Mouse (Mus musculus) kidney, postnatal 0 days (tissue): ENCODE measurements around the gene Il1rapl1. TPM values are rescaled to one million over a fixed set of nuclear protein-coding genes. Genes with fewer than 3 reads are reported as not detected.
A peak's percentile ranks its signal among the peaks of the same experiment; 100 is the strongest.

Experiments used
- ATAC-seq: fragments of 200-750 bp; cut with Nextera tagmentation; replicated peaks from 2 replicates; pipeline ENCODE4 v1.8.0; 2017; ENCODE audit warnings: low read depth, moderate number of reproducible peaks, moderate TSS enrichment, moderate library complexity; ENCODE audit not compliant: low FRiP score
- DNase-seq: peaks from one replicate; pipeline ENCODE4 v3.0.0-alpha.2; 2016; ENCODE audit warnings: low spot score
- H3K27ac ChIP-seq: fragments of 300-500 bp; sonication (generic); 2 replicates; pipeline ENCODE4 v1.5.1; 2014; ENCODE audit warnings: mild to moderate bottlenecking
- H3K27me3 ChIP-seq: fragments of 300-500 bp; sonication (generic); 2 replicates; pipeline ENCODE4 v1.6.1; 2014; ENCODE audit warnings: low read length, mixed read lengths; ENCODE audit not compliant: insufficient read depth
- H3K36me3 ChIP-seq: fragments of 300-500 bp; sonication (generic); 2 replicates; pipeline ENCODE4 v1.6.1; 2014; ENCODE audit warnings: low read length, mixed read lengths; ENCODE audit not compliant: insufficient read depth
- H3K4me1 ChIP-seq: fragments of 300-500 bp; sonication (generic); replicated peaks from 2 replicates; pipeline ENCODE4 v1.6.1; 2014; ENCODE audit warnings: antibody characterized with exemption, low read length, mixed read lengths; ENCODE audit not compliant: insufficient read depth
- H3K4me2 ChIP-seq: fragments of 300-500 bp; sonication (generic); 2 replicates; pipeline ENCODE4 v1.6.1; 2014; ENCODE audit warnings: mild to moderate bottlenecking, low read length, moderate library complexity, mixed read lengths
- H3K4me3 ChIP-seq: fragments of 300-500 bp; sonication (generic); replicated peaks from 2 replicates; pipeline ENCODE4 v1.5.1; 2014; ENCODE audit warnings: low read depth, low read length
- H3K9ac ChIP-seq: fragments of 300-500 bp; sonication (generic); 2 replicates; pipeline ENCODE4 v1.6.1; 2014; ENCODE audit warnings: low read depth, low read length
- H3K9me3 ChIP-seq: fragments of 300-500 bp; sonication (generic); replicated peaks from 2 replicates; pipeline ENCODE4 v1.6.1; 2016; ENCODE audit warnings: low read length, inconsistent platforms, mixed read lengths
- CTCF ChIP-seq: IDR thresholded peaks from 2 replicates; pipeline ENCODE4 v1.5.1; 2016; ENCODE audit warnings: antibody characterized with exemption, low read depth, mild to moderate bottlenecking, moderate library complexity
- WGBS: fragments of 180-500 bp; shearing (Covaris S2); extraction: QIAGEN DNeasy Blood & Tissue Kit; methylation state at CpG from one replicate; pipeline ENCODE4 v1.1.7; 2014; 5-methylcytosine and 5-hydroxymethylcytosine counted together
- polyA plus RNA-seq: library from polyadenylated mRNA; unstranded; fragments of >200 nt; fragmentation: Nextera tagmentation; extraction: Ambion mirVana; gene quantifications from 2 replicates; pipeline ENCODE4 v1.2.1, GENCODE M21; 2015

Gene Il1rapl1
- 0.06 and 0.20 TPM in 2 replicates for polyA plus RNA-seq

- WGBS, result 26% methylated on average over 12 of the region's 12 CpGs
- no peak within 1 kb of the TSS for H3K9ac ChIP-seq
- DNase-seq (peak; percentile 65), ATAC-seq (no peak)
- H3K36me3 ChIP-seq, result no peaks in the 10 kb centered on the region
- H3K4me2 ChIP-seq, result peak within 1 kb of the TSS; percentile 52
- peak; percentile 44; the same call in 1 of the 2 replicates for TF ChIP-seq CTCF
- no peaks in the 10 kb centered on the region for H3K9me3 ChIP-seq
- H3K27ac ChIP-seq, result no peak within 1 kb of the TSS
- H3K4me1 ChIP-seq, result no peaks in the 10 kb centered on the region
- H3K27me3 ChIP-seq, result no peaks in the 10 kb centered on the region
- H3K4me3 ChIP-seq, result peak within 1 kb of the TSS; percentile 31
Observed at GRCm38 (mm10) chrX:88115609-88116073, at the start of gene Il1rapl1. Gene Il1rapl1 (minus strand): TSS chrX:88115645.

GRCm38 (mm10) chrX:88158037-88158436 lies 42.6 kb upstream of the Il1rapl1 start:
- no peak for TF ChIP-seq CTCF
- H3K4me1 ChIP-seq, result no peaks in the 10 kb centered on the region
- no peaks in the 10 kb centered on the region for H3K27me3 ChIP-seq
- no peak for DNase-seq
- WGBS, result 49% methylated on average over 2 of the region's 2 CpGs
- H3K9ac ChIP-seq, result no peak overlapping the region
- no peak overlapping the region for H3K27ac ChIP-seq
- no peak overlapping the region for H3K4me2 ChIP-seq
- no peaks in the 10 kb centered on the region for H3K36me3 ChIP-seq
- no peak for ATAC-seq
- no peaks in the 10 kb centered on the region for H3K9me3 ChIP-seq
- no peak overlapping the region for H3K4me3 ChIP-seq

- 52% methylated on average over 3 of the region's 3 CpGs for WGBS
- Histone ChIP-seq H3K36me3 (no peaks in the 10 kb centered on the region), H3K27ac (no peak overlapping the region), H3K27me3 (no peaks in the 10 kb centered on the region), H3K4me3 (no peak overlapping the region), H3K4me2 (no peak overlapping the region), H3K9me3 (no peaks in the 10 kb centered on the region), H3K4me1 (no peaks in the 10 kb centered on the region), H3K9ac (no peak overlapping the region)
- TF ChIP-seq CTCF, result no peak
- ATAC-seq, result no peak
- DNase-seq, result no peak
Observed at GRCm38 (mm10) chrX:88125612-88126011, 10.2 kb upstream of the Il1rapl1 start.

- no peak overlapping the region for H3K9ac ChIP-seq
- no peak for DNase-seq
- no peaks in the 10 kb centered on the region for H3K36me3 ChIP-seq
- no peak for ATAC-seq
- no peak overlapping the region for H3K4me3 ChIP-seq
- H3K4me2 ChIP-seq, result no peak overlapping the region
- H3K4me1 ChIP-seq, result no peaks in the 10 kb centered on the region
- H3K27me3 ChIP-seq, result no peaks in the 10 kb centered on the region
- H3K27ac ChIP-seq, result no peak overlapping the region
- no peaks in the 10 kb centered on the region for H3K9me3 ChIP-seq
- 72% methylated on average over 3 of the region's 3 CpGs for WGBS
- TF ChIP-seq CTCF, result no peak
Observed at GRCm38 (mm10) chrX:88120070-88120469, 4.6 kb upstream of the Il1rapl1 start.

- H3K4me1 ChIP-seq, result no peaks in the 10 kb centered on the region
- no peaks in the 10 kb centered on the region for H3K9me3 ChIP-seq
- no peak for ATAC-seq
- no peak overlapping the region for H3K4me2 ChIP-seq
- H3K4me3 ChIP-seq, result no peak overlapping the region
- 59% methylated on average over 3 of the region's 3 CpGs for WGBS
- no peak for DNase-seq
- no peak for TF ChIP-seq CTCF
- no peaks in the 10 kb centered on the region for H3K36me3 ChIP-seq
- no peak overlapping the region for H3K9ac ChIP-seq
- H3K27ac ChIP-seq, result no peak overlapping the region
- H3K27me3 ChIP-seq, result no peaks in the 10 kb centered on the region
Observed at GRCm38 (mm10) chrX:88117858-88118257, 2.4 kb upstream of the Il1rapl1 start.

- Histone ChIP-seq H3K36me3 (no peaks in the 10 kb centered on the region), H3K27ac (no peak overlapping the region), H3K4me1 (no peaks in the 10 kb centered on the region), H3K27me3 (no peaks in the 10 kb centered on the region), H3K9me3 (no peaks in the 10 kb centered on the region), H3K4me2 (peak overlapping the region; percentile 52), H3K9ac (no peak overlapping the region), H3K4me3 (0 out of 2 replicates have a peak overlapping the region, but pooled peaks have one; percentile 31)
- 10% methylated on average over 3 of the region's 3 CpGs for WGBS
- no peak for TF ChIP-seq CTCF
- DNase-seq, result no peak
- no peak for ATAC-seq
Observed at GRCm38 (mm10) chrX:88116326-88116725, 881 bp upstream of the Il1rapl1 start.

GRCm38 (mm10) chrX:88113561-88113960 lies 1.9 kb downstream of the Il1rapl1 start:
- H3K4me3 ChIP-seq, result no peak overlapping the region
- no peak overlapping the region for H3K4me2 ChIP-seq
- ATAC-seq (no peak), DNase-seq (no peak)
- no peaks in the 10 kb centered on the region for H3K9me3 ChIP-seq
- H3K27ac ChIP-seq, result no peak overlapping the region
- no peaks in the 10 kb centered on the region for H3K36me3 ChIP-seq
- H3K27me3 ChIP-seq, result no peaks in the 10 kb centered on the region
- 67% methylated on average over 6 of the region's 6 CpGs for WGBS
- no peak overlapping the region for H3K9ac ChIP-seq
- H3K4me1 ChIP-seq, result no peaks in the 10 kb centered on the region
- TF ChIP-seq CTCF, result no peak
